In genomic region chr12:104471351-104472217, GRCm38 (mm10) we compare ENCODE assay signal across 10 mouse cellular contexts. TPM values are rescaled to one million over a fixed set of nuclear protein-coding genes. Genes with fewer than 3 reads are reported as not detected.
DNase-seq lines count a peak whose midpoint lies in the region; ATAC-seq and TF ChIP-seq lines count a peak whose summit lies in the region.
"Had no signal": no experiment of that assay in that cellular context is flagged by ENCODE, and none has a peak within 500 bp of the region (broad histone marks: within the 10 kb centered on the region; RNA-seq: fewer than 3 reads in every experiment).

No protein-coding gene starts in this region.

- in situ Hi-C loops in ES-E14 (cut with MboI; ENCODE audit: low sequenced_read_pairs in 2 of 2, unreplicated experiment in 2 of 2) = no loop called here

- intact Hi-C loops in gastrocnemius, adult 2 months (cut with DNase I) = loop anchor here (10.0 kb wide), 1 partner anchor 223 kb away; no protein-coding TSS in a partner anchor
- intact Hi-C loops in gastrocnemius, postnatal 14 days (cut with DNase I; ENCODE audit: low total_unique reads) = no loop called here

- peak; percentile 36 for DNase-seq in gastrocnemius, adult 2 months
- DNase-seq in gastrocnemius, postnatal 14 days = no peak
- no peak for DNase-seq in ES-E14 (ENCODE audit: low read depth, low spot score)
- no peak for DNase-seq in ovary, postnatal 36 days (ENCODE audit: low spot score)
- no peak for DNase-seq in B cell, adult 2 months

- no peaks in the 10 kb centered on the region for H3K36me3 ChIP-seq in ES-E14 (ENCODE audit: control insufficient read depth, insufficient read depth, low read length, poor library complexity, severe bottlenecking)
- no peaks in the 10 kb centered on the region for H3K36me3 ChIP-seq in liver, embryonic 15.5 days (replicated peaks)
- H3K36me3 ChIP-seq in stomach, embryonic 15.5 days = no peaks in the 10 kb centered on the region

- peak overlapping the region; percentile 85 for H3K4me3 ChIP-seq in gastrocnemius, adult 2 months
- H3K4me3 ChIP-seq in ES-E14 (ENCODE audit: insufficient read depth in 1 of 2, low read depth in 1 of 2, low read length in 2 of 2, poor library complexity in 1 of 2, severe bottlenecking in 1 of 2) = peak overlapping the region; percentile 21 to 39; a peak in 2 of 4 replicates
- no peak overlapping the region for H3K4me3 ChIP-seq in liver, embryonic 15.5 days (replicated peaks)
- H3K4me3 ChIP-seq in stomach, embryonic 15.5 days (replicated peaks) = peak overlapping the region; percentile 54
- H3K4me3 ChIP-seq: erythroblast, embryonic 14.5 days; myocyte had no signal

- no peak for TF ChIP-seq CTCF in gastrocnemius, adult 2 months (IDR thresholded peaks at IDR 0.05)

- no peak overlapping the region for H3K9ac ChIP-seq in ES-E14 (ENCODE audit: insufficient read depth, low read depth, low read length, poor library complexity, severe bottlenecking)
- H3K9ac ChIP-seq in liver, embryonic 15.5 days = no peak overlapping the region
- H3K9ac ChIP-seq in stomach, embryonic 15.5 days = no peak overlapping the region

- peaks cover 88% of the 10 kb centered on the region for H3K27me3 ChIP-seq in liver, embryonic 15.5 days
- peaks cover 66% of the 10 kb centered on the region for H3K27me3 ChIP-seq in stomach, embryonic 15.5 days (replicated peaks)

- H3K27ac ChIP-seq in gastrocnemius, adult 2 months = no peak overlapping the region
- H3K27ac ChIP-seq in ES-E14 (ENCODE audit: insufficient read depth, low read depth, low read length, poor library complexity, severe bottlenecking) = no peak overlapping the region
- no peak overlapping the region for H3K27ac ChIP-seq in liver, embryonic 15.5 days (replicated peaks)
- H3K27ac ChIP-seq in stomach, embryonic 15.5 days = no peak overlapping the region

- peak overlapping the region; percentile 66; the same call in 1 of the 2 replicates for H3K4me2 ChIP-seq in liver, embryonic 15.5 days
- peak overlapping the region; percentile 98 for H3K4me2 ChIP-seq in stomach, embryonic 15.5 days

- no peaks in the 10 kb centered on the region for H3K9me3 ChIP-seq in ES-E14 (ENCODE audit: control insufficient read depth, insufficient read depth, low read depth, low read length)
- no peaks in the 10 kb centered on the region for H3K9me3 ChIP-seq in liver, embryonic 15.5 days (replicated peaks)
- H3K9me3 ChIP-seq in stomach, embryonic 15.5 days = no peaks in the 10 kb centered on the region

- peaks cover 3 to 9% of the 10 kb centered on the region in 2 experiments; a peak in 2 of 4 replicates for H3K4me1 ChIP-seq in ES-E14 (ENCODE audit: control insufficient read depth in 2 of 2, insufficient read depth in 2 of 2, low read length in 2 of 2, poor library complexity in 1 of 2)
- 0 out of 2 replicates have a peak, but pooled peaks cover 3% of the 10 kb centered on the region for H3K4me1 ChIP-seq in liver, embryonic 15.5 days (replicated peaks)
- peaks cover 23% of the 10 kb centered on the region for H3K4me1 ChIP-seq in stomach, embryonic 15.5 days

- ATAC-seq in granulocyte monocyte progenitor cell, adult 5-6 weeks (replicated peaks; ENCODE audit: poor library complexity, severe bottlenecking) = peak; percentile 87
- no peak for ATAC-seq in liver, embryonic 15.5 days (ENCODE audit: insufficient read depth)
- ATAC-seq in stomach, embryonic 15.5 days (ENCODE audit: insufficient read depth, low FRiP score, low read depth) = no peak

- 1% methylated on average over 57 of the region's 57 CpGs for WGBS in liver, embryonic 15.5 days (ENCODE audit: insufficient replicate concordance)
- 5% methylated on average over 57 of the region's 57 CpGs for WGBS in stomach, embryonic 15.5 days

TF ChIP-seq in ES-E14, 5 proteins besides CTCF, POLR2A, EP300 and RAD21:
- no peak for TF ChIP-seq ZNF384 (IDR thresholded peaks at IDR 0.05; ENCODE audit: low read depth, low read length)
- TF ChIP-seq HCFC1 (IDR thresholded peaks at IDR 0.05; ENCODE audit: borderline replicate concordance, insufficient read depth, low read length) = no peak
- no peak for TF ChIP-seq CHD2 (IDR thresholded peaks at IDR 0.05; ENCODE audit: low read depth, low read length)
- no peak for TF ChIP-seq MAFK (IDR thresholded peaks at IDR 0.05; ENCODE audit: insufficient read depth, low read depth, low read length)

RNA-seq across cellular contexts. Expression of gene Gsc, which starts 1.5 kb away (rescaled TPM):
- total RNA-seq in gastrocnemius, adult 2 months (2021) = under 1 TPM in 1 of 2 experiments, not detected in 1; 0.42 TPM
- total RNA-seq in gastrocnemius, postnatal 14 days (2021) = under 1 TPM; 0.16 to 0.29 TPM
- total RNA-seq in ES-E14 (2012; rRNA removed) = 0.48 and 0.54 TPM in 2 replicates
- total RNA-seq in granulocyte monocyte progenitor cell, adult 5-6 weeks (2014; fragmentation: Nextera tagmentation) = not detected in 2 replicates
- total RNA-seq in granulocyte monocyte progenitor cell, adult 5-6 weeks (2017) = not detected in 2 replicates
- not detected in 2 replicates for polyA plus RNA-seq in liver, embryonic 15.5 days (2015; fragmentation: Nextera tagmentation; extraction: Ambion mirVana)
- polyA plus RNA-seq in stomach, embryonic 15.5 days (2015; fragmentation: Nextera tagmentation; extraction: Ambion mirVana) = 0.60 and 1.4 TPM in 2 replicates
- polyA plus RNA-seq: erythroblast, embryonic 14.5 days; myocyte had no signal
